Mouse (Mus musculus) heart, adult 2 months (tissue): Measurements from ENCODE around the gene Cntn5.

Source experiments
- CTCF ChIP-seq: fragments of 200-600 bp; IDR thresholded peaks from 2 replicates; pipeline ENCODE4 v1.8.1; 2022; ENCODE audit warnings: antibody characterized with exemption, mild to moderate bottlenecking, moderate library complexity
- POLR2A ChIP-seq: fragments of 200-500 bp; IDR thresholded peaks from 2 replicates; pipeline ENCODE4 v1.6.1; 2011; ENCODE audit warnings: mild to moderate bottlenecking, low read depth, low read length, control low read depth; ENCODE audit not compliant: insufficient read depth

DNA sequence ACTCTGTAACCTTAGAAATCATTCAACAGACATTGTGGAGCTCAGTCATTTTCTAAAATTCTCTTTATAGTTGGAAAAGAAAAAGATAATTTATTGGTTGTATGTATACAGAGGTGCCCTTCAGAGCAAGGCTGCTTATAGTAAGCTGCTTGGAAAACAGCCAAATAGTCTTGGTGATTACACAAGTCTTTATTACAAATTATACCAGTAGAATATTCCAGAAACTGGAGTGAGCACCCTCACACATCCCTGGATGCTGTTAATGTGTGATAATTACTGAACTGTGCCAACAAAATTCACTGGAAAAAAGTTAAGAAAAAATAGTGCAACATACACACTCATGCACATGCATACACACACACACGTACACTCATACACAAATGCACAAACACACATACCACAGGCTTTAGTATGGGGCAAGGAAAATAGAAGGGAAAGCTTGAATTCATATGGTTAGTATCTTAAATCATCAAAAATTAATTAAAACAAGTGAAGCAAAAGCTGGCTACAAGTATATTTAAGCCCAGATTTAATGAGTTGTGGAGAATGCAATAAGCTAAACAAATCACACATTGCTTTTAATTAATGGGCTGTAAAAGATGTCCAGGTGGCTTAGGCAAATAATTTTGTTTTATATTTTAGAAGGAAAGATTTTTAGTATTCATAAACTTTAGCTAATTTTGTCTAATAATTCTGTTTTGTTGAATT is 783.1 kb downstream of the Cntn5 start:
- TF ChIP-seq CTCF (no peak), POLR2A (no peak)
